Mouse (Mus musculus): ENCODE measurements around the gene Gm21560.
"Not testable (repeated sequence)": the region's sequence is repeated elsewhere in the genome, so short reads cannot be mapped to it uniquely, and the experiment has no call there.

The Gm21560 gene

DNA sequence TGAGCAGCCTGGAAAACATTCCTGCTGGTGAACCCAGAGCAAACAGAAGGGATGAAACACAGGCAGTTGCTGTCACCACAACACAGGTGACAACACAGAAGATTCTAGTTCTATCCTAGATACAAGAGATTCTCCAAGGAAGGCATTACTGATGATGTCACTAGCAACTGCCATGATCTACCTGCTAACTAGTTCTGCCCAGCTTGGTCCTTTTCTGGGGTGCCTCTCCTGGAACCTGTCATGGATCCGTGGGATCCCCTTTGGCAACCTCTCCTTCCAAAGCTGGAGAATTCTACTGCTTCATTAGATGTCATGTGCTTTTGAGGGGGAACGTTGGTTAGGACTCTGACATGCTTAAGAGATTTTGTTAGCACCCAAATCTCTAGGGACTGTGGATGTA is at the start of gene Gm21560:
Gene Gm21560 (minus strand): TSS at position 101 of the 400 bp plus-strand sequence.
- DNase-seq: not testable (repeated sequence)

DNA sequence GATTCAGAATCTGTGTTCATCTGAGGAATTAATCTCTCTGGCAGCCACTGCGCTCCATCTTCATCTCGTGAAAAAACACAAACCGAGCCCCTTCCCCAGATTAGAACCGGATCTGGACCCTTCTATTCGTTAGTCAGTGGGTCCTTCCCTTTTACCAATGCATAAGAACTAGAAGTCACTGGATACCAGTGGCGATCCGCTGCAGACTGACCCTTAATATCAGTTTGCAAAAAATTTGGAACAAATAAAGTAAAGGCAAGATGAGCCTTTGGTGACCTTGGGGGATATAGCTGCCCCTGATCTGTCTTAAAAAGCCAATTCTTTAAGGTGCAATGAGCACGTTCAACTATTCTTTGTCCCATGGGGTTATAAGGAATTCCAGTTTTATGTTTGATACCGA is 55.6 kb downstream of the Gm21560 start:
- not testable (repeated sequence) for DNase-seq

DNA sequence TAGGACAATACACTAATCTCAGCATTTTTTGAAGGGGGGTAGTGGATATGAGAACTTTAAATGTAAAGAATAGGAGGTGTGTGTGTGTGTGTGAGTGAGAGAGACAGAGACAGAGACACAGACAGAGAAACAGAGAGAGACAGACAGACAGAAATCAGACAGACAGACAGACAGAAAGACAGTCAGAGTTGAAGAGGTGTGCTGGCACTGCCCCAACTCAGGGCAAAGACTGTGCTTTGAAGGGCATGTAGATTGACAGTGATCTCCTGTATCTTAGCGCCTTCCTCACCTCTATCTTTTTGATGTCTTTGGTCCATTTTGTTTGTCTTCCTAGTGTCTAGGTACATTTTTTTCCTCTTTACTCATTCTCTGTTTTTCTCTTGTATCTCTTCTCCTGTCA is 58.0 kb downstream of the Gm21560 start:
- not testable (repeated sequence) for DNase-seq
